11 mouse cellular contexts compared by ENCODE assay signal in the genomic region with DNA sequence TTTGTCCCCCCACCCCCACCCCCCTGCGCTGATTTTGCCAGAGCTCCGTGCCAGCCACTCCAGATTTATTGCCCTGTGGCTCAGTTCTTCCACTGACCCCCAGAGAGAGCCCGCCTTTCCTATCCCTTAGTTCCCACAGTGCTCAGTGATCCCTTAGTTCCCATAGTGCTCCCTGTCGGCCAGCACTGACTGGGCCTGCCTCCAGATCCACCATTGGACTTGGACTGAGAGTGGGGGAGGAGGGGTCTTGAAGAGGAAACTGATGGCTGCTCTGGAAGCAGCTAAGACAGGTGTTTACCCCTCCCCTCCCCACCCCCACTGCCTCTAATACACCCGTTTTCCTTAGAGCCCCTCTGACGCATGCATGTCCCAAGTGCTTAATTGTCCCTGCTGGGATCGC. TPM values are rescaled to one million over a fixed set of nuclear protein-coding genes. Genes with fewer than 3 reads are reported as not detected.
DNase-seq lines count a peak whose midpoint lies in the region; ATAC-seq and TF ChIP-seq lines count a peak whose summit lies in the region.
"Had no signal": no experiment of that assay in that cellular context is flagged by ENCODE, and none has a peak within 500 bp of the region (broad histone marks: within the 10 kb centered on the region; RNA-seq: fewer than 3 reads in every experiment).

No protein-coding gene starts in this region.

- H3K27me3 ChIP-seq in midbrain, embryonic 10.5 days (ENCODE audit: low read depth, poor library complexity, severe bottlenecking) = peaks cover 21% of the 10 kb centered on the region
- H3K27me3 ChIP-seq in midbrain, postnatal 0 days (ENCODE audit: insufficient read depth, low read length) = no peaks in the 10 kb centered on the region
- H3K27me3 ChIP-seq in forebrain, postnatal 0 days (ENCODE audit: insufficient read depth, low read length) = no peaks in the 10 kb centered on the region
- H3K27me3 ChIP-seq in midbrain, embryonic 14.5 days (ENCODE audit: control insufficient read depth, insufficient read depth, low read length) = no peaks in the 10 kb centered on the region

- whole genome bisulfite sequencing in midbrain, embryonic 10.5 days = 23% methylated on average over 7 of the region's 7 CpGs
- WGBS in midbrain, postnatal 0 days = 18% methylated on average over 7 of the region's 7 CpGs
- 15% methylated on average over 7 of the region's 7 CpGs for WGBS in forebrain, postnatal 0 days
- WGBS in midbrain, embryonic 14.5 days = 27% methylated on average over 7 of the region's 7 CpGs

- ATAC-seq in midbrain, postnatal 0 days (ENCODE audit: low FRiP score) = no peak
- peak; percentile 23; the same call in 1 of the 2 replicates for ATAC-seq in forebrain, postnatal 0 days
- no peak for ATAC-seq in midbrain, embryonic 14.5 days (ENCODE audit: low FRiP score, low TSS enrichment)

- H3K4me1 ChIP-seq in midbrain, embryonic 10.5 days = peaks cover 15% of the 10 kb centered on the region
- no peaks in the 10 kb centered on the region for H3K4me1 ChIP-seq in midbrain, postnatal 0 days (ENCODE audit: insufficient read depth, low read length)
- no peaks in the 10 kb centered on the region for H3K4me1 ChIP-seq in forebrain, postnatal 0 days (ENCODE audit: insufficient read depth)
- H3K4me1 ChIP-seq in midbrain, embryonic 14.5 days (ENCODE audit: control insufficient read depth, insufficient read depth, low read length) = no peaks in the 10 kb centered on the region

- H3K9me3 ChIP-seq in midbrain, embryonic 10.5 days (replicated peaks) = no peaks in the 10 kb centered on the region
- no peaks in the 10 kb centered on the region for H3K9me3 ChIP-seq in midbrain, postnatal 0 days (ENCODE audit: low read length)
- H3K9me3 ChIP-seq in forebrain, postnatal 0 days (ENCODE audit: low read length) = no peaks in the 10 kb centered on the region
- no peaks in the 10 kb centered on the region for H3K9me3 ChIP-seq in midbrain, embryonic 14.5 days (ENCODE audit: control insufficient read depth, low read length)

- no peak overlapping the region for H3K9ac ChIP-seq in midbrain, postnatal 0 days (replicated peaks; ENCODE audit: low read length, poor library complexity, severe bottlenecking)
- no peak overlapping the region for H3K9ac ChIP-seq in forebrain, postnatal 0 days
- no peak overlapping the region for H3K9ac ChIP-seq in midbrain, embryonic 14.5 days (replicated peaks; ENCODE audit: low read length)

- peak overlapping the region; percentile 35 for H3K4me3 ChIP-seq in midbrain, embryonic 10.5 days
- H3K4me3 ChIP-seq in midbrain, postnatal 0 days (ENCODE audit: low read depth, low read length) = no peak overlapping the region
- no peak overlapping the region for H3K4me3 ChIP-seq in forebrain, postnatal 0 days (ENCODE audit: low read depth, low read length)
- no peak overlapping the region for H3K4me3 ChIP-seq in midbrain, embryonic 14.5 days (replicated peaks; ENCODE audit: low read depth, low read length)

- TF ChIP-seq CTCF in midbrain, postnatal 0 days (IDR thresholded peaks at IDR 0.05) = no peak
- no peak for TF ChIP-seq CTCF in forebrain, postnatal 0 days (IDR thresholded peaks at IDR 0.05; ENCODE audit: low read depth)

- H3K36me3 ChIP-seq in midbrain, embryonic 10.5 days = no peaks in the 10 kb centered on the region
- H3K36me3 ChIP-seq in midbrain, postnatal 0 days (ENCODE audit: insufficient read depth, low read length) = no peaks in the 10 kb centered on the region
- H3K36me3 ChIP-seq in forebrain, postnatal 0 days (ENCODE audit: insufficient read depth) = no peaks in the 10 kb centered on the region
- H3K36me3 ChIP-seq in midbrain, embryonic 14.5 days (ENCODE audit: control insufficient read depth, insufficient read depth, low read length) = no peaks in the 10 kb centered on the region

- no peak overlapping the region for H3K4me2 ChIP-seq in midbrain, postnatal 0 days (ENCODE audit: low read depth, low read length, poor library complexity, severe bottlenecking)
- H3K4me2 ChIP-seq in forebrain, postnatal 0 days (ENCODE audit: low read depth) = 0 out of 2 replicates have a peak overlapping the region, but pooled peaks have one; percentile 19
- peak overlapping the region; percentile 30 for H3K4me2 ChIP-seq in midbrain, embryonic 14.5 days (ENCODE audit: low read length)

- peak; percentile 28 for DNase-seq in embryo, embryonic 10.5 days (ENCODE audit: low spot score)
- no peak for DNase-seq in embryo, embryonic 9.5 days (ENCODE audit: extremely low spot score)
- no peak for DNase-seq in midbrain, embryonic 10.5 days (ENCODE audit: low spot score)
- no peak for DNase-seq in midbrain, postnatal 0 days (ENCODE audit: low spot score)
- no peak for DNase-seq in forebrain, postnatal 0 days
- peak; percentile 25 for DNase-seq in midbrain, embryonic 14.5 days
- DNase-seq in ovary, postnatal 36 days (ENCODE audit: low spot score) = no peak
- no peak for DNase-seq in right cerebral cortex, adult 18-20 months
- DNase-seq: gastrocnemius, postnatal 10 days; kidney, adult 9 months had no signal

- peak overlapping the region; percentile 53; the same call in 1 of the 2 replicates for H3K27ac ChIP-seq in midbrain, embryonic 10.5 days (replicated peaks)
- H3K27ac ChIP-seq in midbrain, postnatal 0 days (ENCODE audit: low read depth, low read length) = no peak overlapping the region
- H3K27ac ChIP-seq in forebrain, postnatal 0 days (ENCODE audit: low read depth, low read length) = no peak overlapping the region
- H3K27ac ChIP-seq in midbrain, embryonic 14.5 days (replicated peaks; ENCODE audit: low read depth, low read length) = no peak overlapping the region

RNA-seq across cellular contexts. Expression of a gene that starts 16.1 kb away (rescaled TPM):
- polyA plus RNA-seq in midbrain, embryonic 10.5 days (2016; fragmentation: Nextera tagmentation; extraction: Ambion mirVana) = 0.06 and 0.11 TPM in 2 replicates
- 3.7 and 7.6 TPM in 2 replicates for total RNA-seq in midbrain, postnatal 0 days (2014; rRNA removed)
- 6.6 and 7.6 TPM in 2 replicates for polyA plus RNA-seq in midbrain, postnatal 0 days (2015; fragmentation: Nextera tagmentation; extraction: Ambion mirVana)
- total RNA-seq in forebrain, postnatal 0 days (2014; rRNA removed) = 2.5 and 5.3 TPM in 2 replicates
- polyA plus RNA-seq in forebrain, postnatal 0 days (2015; fragmentation: Nextera tagmentation; extraction: Ambion mirVana) = 2.3 and 4.0 TPM in 2 replicates
- polyA plus RNA-seq in midbrain, embryonic 14.5 days (2014; fragmentation: Nextera tagmentation; extraction: Ambion mirVana) = 0.75 and 1.5 TPM in 2 replicates

RNA-seq across cellular contexts. Expression of a gene that starts 16.3 kb away (rescaled TPM):
- 0.78 and 0.83 TPM in 2 replicates for polyA plus RNA-seq in midbrain, embryonic 10.5 days (2016; fragmentation: Nextera tagmentation; extraction: Ambion mirVana)
- 5.8 and 9.0 TPM in 2 replicates for total RNA-seq in midbrain, postnatal 0 days (2014; rRNA removed)
- polyA plus RNA-seq in midbrain, postnatal 0 days (2015; fragmentation: Nextera tagmentation; extraction: Ambion mirVana) = 1.2 and 1.6 TPM in 2 replicates
- 3.8 and 4.6 TPM in 2 replicates for total RNA-seq in forebrain, postnatal 0 days (2014; rRNA removed)
- 0.49 and 1.6 TPM in 2 replicates for polyA plus RNA-seq in forebrain, postnatal 0 days (2015; fragmentation: Nextera tagmentation; extraction: Ambion mirVana)
- polyA plus RNA-seq in midbrain, embryonic 14.5 days (2014; fragmentation: Nextera tagmentation; extraction: Ambion mirVana) = 0.50 and 0.72 TPM in 2 replicates

RNA-seq across cellular contexts. Expression of a gene that starts 20.7 kb away (rescaled TPM):
- polyA plus RNA-seq in midbrain, embryonic 10.5 days (2016; fragmentation: Nextera tagmentation; extraction: Ambion mirVana) = not detected in 2 replicates
- total RNA-seq in midbrain, postnatal 0 days (2014; rRNA removed) = not detected in 2 replicates
- polyA plus RNA-seq in midbrain, postnatal 0 days (2015; fragmentation: Nextera tagmentation; extraction: Ambion mirVana) = not detected in 2 replicates
- 0.54 TPM in 1 of 2 replicates, not detected in the other for total RNA-seq in forebrain, postnatal 0 days (2014; rRNA removed)
- 0.58 TPM in 1 of 2 replicates, not detected in the other for polyA plus RNA-seq in forebrain, postnatal 0 days (2015; fragmentation: Nextera tagmentation; extraction: Ambion mirVana)
- not detected in 2 replicates for polyA plus RNA-seq in midbrain, embryonic 14.5 days (2014; fragmentation: Nextera tagmentation; extraction: Ambion mirVana)
- total RNA-seq: liver, adult 2 months had no signal
- polyA plus RNA-seq: liver, adult 2 months had no signal

RNA-seq across cellular contexts. Expression of a gene that starts 38.2 kb away (rescaled TPM):
- 0.35 and 0.85 TPM in 2 replicates for polyA plus RNA-seq in midbrain, embryonic 10.5 days (2016; fragmentation: Nextera tagmentation; extraction: Ambion mirVana)
- 0.57 and 1.0 TPM in 2 replicates for total RNA-seq in midbrain, postnatal 0 days (2014; rRNA removed)
- 1.3 and 1.5 TPM in 2 replicates for polyA plus RNA-seq in midbrain, postnatal 0 days (2015; fragmentation: Nextera tagmentation; extraction: Ambion mirVana)
- total RNA-seq in forebrain, postnatal 0 days (2014; rRNA removed) = 0.24 TPM in 1 of 2 replicates, not detected in the other
- 0.54 and 0.63 TPM in 2 replicates for polyA plus RNA-seq in forebrain, postnatal 0 days (2015; fragmentation: Nextera tagmentation; extraction: Ambion mirVana)
- polyA plus RNA-seq in midbrain, embryonic 14.5 days (2014; fragmentation: Nextera tagmentation; extraction: Ambion mirVana) = 0.24 and 0.34 TPM in 2 replicates
- total RNA-seq: liver, adult 2 months had no signal
- polyA plus RNA-seq: liver, adult 2 months had no signal

RNA-seq across cellular contexts. Expression of a gene that starts 50.0 kb away (rescaled TPM):
- polyA plus RNA-seq in midbrain, embryonic 10.5 days (2016; fragmentation: Nextera tagmentation; extraction: Ambion mirVana) = 0.11 TPM in 1 of 2 replicates, not detected in the other
- not detected in 2 replicates for total RNA-seq in midbrain, postnatal 0 days (2014; rRNA removed)
- not detected in 2 replicates for polyA plus RNA-seq in midbrain, postnatal 0 days (2015; fragmentation: Nextera tagmentation; extraction: Ambion mirVana)
- total RNA-seq in forebrain, postnatal 0 days (2014; rRNA removed) = not detected in 2 replicates
- 0.09 and 0.12 TPM in 2 replicates for polyA plus RNA-seq in forebrain, postnatal 0 days (2015; fragmentation: Nextera tagmentation; extraction: Ambion mirVana)
- not detected in 2 replicates for polyA plus RNA-seq in midbrain, embryonic 14.5 days (2014; fragmentation: Nextera tagmentation; extraction: Ambion mirVana)
- total RNA-seq: gastrocnemius, postnatal 10 days; liver, adult 2 months had no signal
- polyA plus RNA-seq: liver, adult 2 months had no signal

Comparison
In these comparisons a context has a peak if more than half of its experiments do, and no peak if none do; other contexts are left out.
1. DNase-seq: peak in embryo, embryonic 10.5 days (single experiment) and midbrain, embryonic 14.5 days (single experiment); none in embryo, embryonic 9.5 days (single experiment), midbrain, embryonic 10.5 days (single experiment), midbrain, postnatal 0 days (single experiment), forebrain, postnatal 0 days (single experiment), ovary, postnatal 36 days (single experiment) and right cerebral cortex, adult 18-20 months (single experiment).